Mouse (Mus musculus): ENCODE data around the gene Palld. TPM values are rescaled to one million over a fixed set of nuclear protein-coding genes. Genes with fewer than 3 reads are reported as not detected.
A peak's percentile ranks its signal among the peaks of the same experiment; 100 is the strongest.

Palld gene
- total RNA-seq, 2 experiments from 2014 or later, result 4.0 to 4.2 TPM

- intact Hi-C loops (cut with DNase I), result no loop called here
- no peak for DNase-seq (ENCODE audit: low spot score in 2 of 2)
These were observed 352.3 kb downstream of the Palld start for GRCm38 (mm10) chr8:61550006-61550748.

- intact Hi-C loops (cut with DNase I), result no loop called here
- no peak for DNase-seq (ENCODE audit: low spot score in 2 of 2)
These were observed 352.9 kb downstream of the Palld start for GRCm38 (mm10) chr8:61549585-61549984.

- intact Hi-C loops (cut with DNase I), result loop anchor here (1.0 to 5.0 kb wide), 3 partner anchors 147 to 522 kb away; no protein-coding TSS in a partner anchor
These were observed 362.5 kb downstream of the Palld start for GRCm38 (mm10) chr8:61539828-61540500.

GRCm38 (mm10) chr8:61537471-61537870, 365.0 kb downstream of the Palld start:
- intact Hi-C loops (cut with DNase I), result no loop called here
- no peak for DNase-seq (ENCODE audit: low spot score in 2 of 2)

More at GRCm38 (mm10) chr8:61539828-61540500, 362.5 kb downstream of the Palld start:
- DNase-seq (ENCODE audit: low spot score in 2 of 2), result peak; percentile 84 to 92

DNA sequence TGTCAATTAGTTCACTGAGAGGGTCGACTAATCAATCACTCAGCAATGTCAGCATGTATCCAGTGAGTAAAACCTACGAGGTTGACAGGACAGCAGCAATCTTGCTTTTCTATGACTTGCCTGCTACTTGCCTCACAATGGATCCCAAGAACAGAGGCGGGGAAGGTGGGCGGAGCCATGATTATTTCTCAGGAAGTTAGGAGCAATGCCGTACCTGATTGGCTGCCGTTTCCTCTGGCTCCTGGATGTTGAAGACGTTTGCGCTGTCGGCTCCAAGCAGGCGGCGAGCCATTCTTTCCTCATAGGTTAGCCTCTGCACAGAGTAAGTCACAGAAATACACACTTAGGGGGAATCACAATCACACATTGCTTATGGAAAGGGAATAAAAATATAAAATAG, 367.0 kb downstream of the Palld start:
- intact Hi-C loops (cut with DNase I), result no loop called here
- no peak for DNase-seq (ENCODE audit: low spot score in 2 of 2)

DNA sequence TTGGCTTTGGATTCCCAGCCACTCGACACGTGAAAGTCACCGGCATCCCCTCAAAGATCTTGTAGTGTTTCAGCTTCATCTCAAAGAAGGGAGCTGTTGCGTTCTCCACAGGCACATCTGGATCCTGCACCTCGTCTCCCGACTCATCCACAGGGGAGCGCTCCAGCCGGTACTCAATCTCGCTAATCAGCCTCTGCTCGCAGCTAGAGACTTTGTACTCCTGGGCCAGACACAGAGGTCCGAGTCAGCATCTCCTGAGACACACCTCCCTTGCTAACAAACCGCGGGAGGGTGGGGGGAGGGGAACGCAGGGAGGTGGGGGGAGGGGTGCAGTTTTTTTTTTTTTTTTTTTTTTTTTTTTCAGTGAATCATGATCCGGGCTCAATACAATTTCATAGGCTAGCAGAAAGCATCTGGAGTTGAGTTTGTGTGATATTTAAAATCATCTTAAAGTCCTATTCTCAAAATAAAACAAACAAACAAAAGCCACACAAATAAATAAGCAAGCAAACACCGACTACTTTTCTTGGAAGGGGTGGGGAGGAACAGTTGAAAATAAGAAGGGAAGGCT, 369.0 kb downstream of the Palld start:
- no peak for DNase-seq (ENCODE audit: low spot score in 2 of 2)
- intact Hi-C loops (cut with DNase I), result no loop called here

- DNase-seq (ENCODE audit: low spot score in 2 of 2), result no peak
- intact Hi-C loops (cut with DNase I), result no loop called here
These were observed 369.7 kb downstream of the Palld start for GRCm38 (mm10) chr8:61532831-61533230.

- no peak for DNase-seq (ENCODE audit: low spot score in 2 of 2)
- intact Hi-C loops (cut with DNase I), result no loop called here
These were observed 370.3 kb downstream of the Palld start for GRCm38 (mm10) chr8:61531944-61532795.

- intact Hi-C loops (cut with DNase I), result no loop called here
- no peak for DNase-seq (ENCODE audit: low spot score in 2 of 2)
These were observed 373.8 kb downstream of the Palld start for GRCm38 (mm10) chr8:61528642-61529041.

DNA sequence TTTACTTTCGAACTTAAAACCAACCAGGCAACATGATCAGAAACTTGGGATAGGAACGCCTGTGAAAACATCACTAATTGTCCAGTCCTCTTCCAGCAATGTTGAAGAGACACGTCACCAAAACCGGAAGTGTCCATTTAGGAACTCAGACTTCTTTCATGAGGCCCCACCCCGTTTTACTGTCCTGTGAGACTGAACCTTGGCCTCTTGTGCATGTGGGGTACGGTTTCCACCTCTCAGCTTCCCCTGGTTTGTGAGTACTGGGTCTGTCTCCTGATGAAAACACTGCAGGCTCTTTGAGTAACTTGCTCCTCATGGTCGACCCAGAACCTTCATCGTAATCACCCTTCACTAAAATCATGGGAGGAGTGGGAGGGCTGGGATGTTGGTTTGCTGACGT, 374.3 kb downstream of the Palld start:
- intact Hi-C loops (cut with DNase I), result no loop called here
- DNase-seq (ENCODE audit: low spot score in 2 of 2), result no peak

- no peak for DNase-seq (ENCODE audit: low spot score in 2 of 2)
- intact Hi-C loops (cut with DNase I), result loop anchor here (2.0 kb wide), 1 partner anchor 22 kb away; no protein-coding TSS in a partner anchor
These were observed 375.5 kb downstream of the Palld start for GRCm38 (mm10) chr8:61527037-61527436.

- intact Hi-C loops (cut with DNase I), result loop anchor here (5.0 kb wide), 2 partner anchors 355 to 540 kb away; no protein-coding TSS in a partner anchor
- DNase-seq (ENCODE audit: low spot score in 2 of 2), result peak; percentile 54 to 60
These were observed 380.4 kb downstream of the Palld start for GRCm38 (mm10) chr8:61522132-61522531.

GRCm38 (mm10) chr8:61517502-61518185, 384.8 kb downstream of the Palld start:
- intact Hi-C loops (cut with DNase I), result loop anchor here (2.0 to 10.0 kb wide), 3 partner anchors 443 to 1013 kb away; partner anchors contain the start of genes Aadat and Gm10283
- no peak for DNase-seq (ENCODE audit: low spot score in 2 of 2)

- intact Hi-C loops (cut with DNase I), result loop anchor here (2.0 to 10.0 kb wide), 3 partner anchors 442 to 1012 kb away; partner anchors contain the start of genes Aadat and Gm10283
- DNase-seq (ENCODE audit: low spot score in 2 of 2), result no peak
These were observed 385.6 kb downstream of the Palld start for GRCm38 (mm10) chr8:61516745-61517501.

- peak; percentile 88 to 90 for DNase-seq (ENCODE audit: low spot score in 2 of 2)
- intact Hi-C loops (cut with DNase I), result loop anchor here (2.0 to 10.0 kb wide), 3 partner anchors 441 to 1011 kb away; partner anchors contain the start of genes Aadat and Gm10283
These were observed 386.4 kb downstream of the Palld start for GRCm38 (mm10) chr8:61515931-61516744.

- intact Hi-C loops (cut with DNase I), result loop anchor here (10.0 kb wide), 1 partner anchor 1011 kb away; the partner anchor contains the start of genes Aadat and Gm10283
These were observed 387.2 kb downstream of the Palld start for GRCm38 (mm10) chr8:61515110-61515930.

More at GRCm38 (mm10) chr8:61515110-61515930, 387.2 kb downstream of the Palld start:
- peak in 1 of 2 experiments; percentile 18 for DNase-seq (ENCODE audit: low spot score in 2 of 2)
